Mouse (Mus musculus) testis, postnatal 14 days (tissue): ENCODE results near the gene Ccdc113.
A peak's percentile ranks its signal among the peaks of the same experiment; 100 is the strongest.

Experiments
- DNase-seq: peaks from one replicate; pipeline ENCODE4 v3.0.0; 2021; ENCODE audit warnings: low spot score

The Ccdc113 gene

GRCm38 (mm10) chr8:95539487-95539886 is 5.6 kb downstream of the Ccdc113 start:
- no peak for DNase-seq

DNA sequence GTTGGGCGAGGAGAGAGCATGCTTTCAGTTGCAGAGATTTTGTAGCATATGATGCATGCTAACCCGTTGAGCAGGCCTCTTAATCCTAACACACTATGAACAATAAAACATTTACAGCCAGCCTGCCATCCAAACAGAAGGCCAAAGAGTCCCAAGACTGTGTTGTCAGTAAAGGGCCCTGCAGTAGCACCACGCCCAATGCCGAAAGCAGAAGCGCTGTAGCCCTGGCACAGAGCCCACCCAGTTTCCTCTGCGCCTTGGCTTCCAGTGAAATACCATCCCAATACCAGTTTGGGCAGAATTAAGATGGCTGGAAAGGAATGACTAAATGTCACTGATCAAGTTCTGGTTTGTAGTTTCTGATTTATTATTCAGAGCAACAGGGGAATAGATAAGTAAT is 8.3 kb downstream of the Ccdc113 start:
- no peak for DNase-seq

DNA sequence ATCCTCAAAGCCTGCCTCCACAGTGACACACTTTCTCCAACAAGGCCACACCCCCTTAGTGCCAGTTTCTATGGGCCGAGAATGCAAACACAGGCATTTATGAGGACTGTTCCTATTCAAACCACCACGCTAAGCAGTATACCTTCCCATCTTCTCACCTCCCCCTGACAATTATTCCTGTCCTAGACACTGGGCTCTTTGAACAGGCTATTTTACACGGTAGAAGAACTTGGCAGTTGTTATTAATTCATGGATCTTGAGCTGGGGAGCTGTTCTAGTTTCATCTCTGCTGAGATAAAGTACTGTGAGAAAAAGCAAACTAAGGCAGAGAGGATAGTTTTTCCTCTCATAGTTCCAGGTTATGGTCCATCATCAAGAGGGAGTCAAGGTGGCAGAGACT is 9.2 kb downstream of the Ccdc113 start:
- DNase-seq: no peak

DNA sequence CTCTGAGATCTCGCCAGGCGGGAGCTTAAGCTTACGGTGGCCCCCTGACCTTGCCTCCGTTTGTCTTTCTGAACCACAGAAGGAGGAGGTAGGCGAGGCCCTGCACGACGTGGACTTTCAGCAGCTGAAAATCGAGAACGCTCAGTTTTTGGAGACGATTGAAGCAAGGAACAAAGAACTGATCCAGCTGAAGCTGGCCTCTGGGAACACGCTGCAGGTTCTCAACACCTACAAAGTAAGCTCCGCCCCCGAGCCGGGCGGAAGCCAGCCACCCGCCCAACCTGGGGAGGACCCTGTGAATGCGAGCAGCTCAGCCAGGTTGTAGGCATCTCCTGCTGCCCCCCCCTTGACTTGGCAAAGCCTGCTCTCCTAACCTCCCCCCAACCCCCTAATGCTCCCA is 11.9 kb downstream of the Ccdc113 start:
- DNase-seq: peak; percentile 31

DNA sequence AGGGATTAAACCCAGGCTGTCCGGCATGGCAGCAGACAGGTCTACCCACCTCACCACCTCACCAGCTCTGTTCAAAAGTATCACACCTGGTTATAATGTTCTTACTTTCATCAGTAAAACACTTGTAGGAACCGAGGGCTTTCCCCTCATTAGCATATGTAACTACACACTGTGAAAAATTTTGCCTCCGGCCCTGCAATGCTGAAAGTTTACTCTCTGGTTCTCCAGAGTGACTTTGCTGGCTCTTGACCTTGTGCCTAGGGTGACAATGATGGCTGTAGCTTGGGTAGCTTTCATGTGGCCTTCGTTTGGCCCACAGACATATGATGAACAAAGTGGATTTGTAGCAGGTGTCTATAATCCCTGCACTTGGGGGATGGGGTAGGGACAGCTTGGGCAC is 13.1 kb downstream of the Ccdc113 start:
- no peak for DNase-seq

- no peak for DNase-seq
These were observed 14.0 kb downstream of the Ccdc113 start for GRCm38 (mm10) chr8:95547931-95548330.

DNA sequence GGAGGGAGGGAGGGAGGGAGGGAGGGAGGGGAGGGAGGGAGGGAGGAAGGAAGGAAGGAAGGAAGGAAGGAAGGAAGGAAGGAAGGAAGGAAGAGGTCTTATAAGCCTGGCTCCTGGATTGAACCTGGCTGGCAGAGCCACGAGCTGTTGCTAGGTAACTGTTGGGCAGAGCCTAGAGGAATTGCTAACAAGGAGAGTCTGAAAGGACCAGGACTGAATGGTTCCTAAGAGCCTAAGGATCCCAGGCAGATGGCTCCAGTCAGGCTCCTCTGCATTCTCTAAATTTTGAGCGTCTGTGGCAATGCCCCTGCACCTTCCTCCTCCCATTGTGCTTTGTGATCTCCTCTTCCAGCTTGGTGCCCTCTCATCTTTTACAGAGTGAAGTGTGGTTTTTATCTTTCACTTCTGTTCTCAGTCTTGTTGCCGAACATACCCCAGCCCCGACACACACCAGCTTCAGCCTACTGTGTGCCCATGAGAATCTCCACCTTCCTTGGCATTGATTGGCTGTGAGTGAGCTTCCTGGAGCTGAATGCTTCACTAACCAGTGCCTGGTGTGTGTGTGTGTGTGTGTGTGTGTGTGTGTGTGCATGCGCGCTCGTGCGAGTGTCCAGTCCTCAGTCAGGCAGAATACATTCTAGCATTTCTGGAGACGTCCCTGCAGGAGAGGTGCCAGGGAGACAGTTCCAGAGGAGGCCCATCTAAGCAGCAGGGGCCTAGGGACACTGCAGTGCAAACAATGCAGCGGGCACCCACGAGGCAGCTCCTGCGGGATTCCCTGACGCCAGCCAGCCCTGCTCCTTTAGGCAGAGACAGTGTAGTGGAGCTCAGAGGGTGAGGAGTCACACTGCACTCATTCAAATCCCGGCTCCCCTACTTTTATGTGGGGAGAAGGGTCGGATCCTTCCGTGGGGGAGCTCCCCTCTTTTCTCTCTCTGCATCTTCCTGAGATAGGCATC is 16.3 kb downstream of the Ccdc113 start:
- no peak for DNase-seq

- no peak for DNase-seq
These were observed 17.7 kb downstream of the Ccdc113 start for GRCm38 (mm10) chr8:95551577-95551976.

- no peak for DNase-seq
These were observed 22.1 kb downstream of the Ccdc113 start for GRCm38 (mm10) chr8:95555963-95556362.

GRCm38 (mm10) chr8:95566217-95566616 is 32.3 kb downstream of the Ccdc113 start:
- no peak for DNase-seq

DNA sequence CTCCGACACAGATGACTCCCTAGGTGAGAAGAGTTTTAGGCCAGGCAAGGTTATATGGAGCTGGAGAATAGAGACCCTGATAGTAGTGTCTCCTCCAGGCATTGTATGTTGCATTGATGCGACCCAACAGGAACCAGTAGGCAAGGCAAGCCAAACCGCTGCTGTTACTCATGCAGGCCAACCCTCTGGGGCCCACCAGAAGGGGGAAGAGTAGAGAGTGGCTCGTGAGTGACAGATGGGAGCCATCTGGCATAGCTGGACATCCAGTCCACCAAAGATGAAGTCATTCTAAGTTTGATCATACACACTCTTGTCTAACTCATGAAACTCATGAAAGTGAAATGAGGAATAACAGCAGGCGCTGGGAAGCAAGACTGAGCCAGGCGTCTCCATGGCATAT is 32.9 kb downstream of the Ccdc113 start:
- no peak for DNase-seq

GRCm38 (mm10) chr8:95573146-95573545 is 39.3 kb downstream of the Ccdc113 start:
- no peak for DNase-seq

DNA sequence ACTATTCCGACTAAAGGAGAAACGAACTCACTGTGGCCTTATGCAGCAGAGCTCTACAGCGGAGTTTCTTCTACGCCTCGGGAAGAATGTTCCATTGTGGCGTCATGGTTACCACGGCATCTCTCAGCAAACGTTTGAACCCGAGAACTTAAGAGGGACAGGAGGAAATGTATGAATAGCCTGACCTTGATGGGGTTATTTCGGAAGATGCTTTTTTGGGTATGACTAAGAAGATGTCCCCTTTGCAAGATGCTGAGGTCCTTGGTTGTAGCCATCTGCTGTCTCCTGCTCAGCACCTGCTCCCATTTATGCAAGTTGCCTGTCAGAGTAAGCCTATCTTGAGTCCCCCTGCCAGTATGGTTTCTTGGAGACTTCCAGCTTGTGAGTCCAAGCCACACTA is 42.4 kb downstream of the Ccdc113 start, which contains the start of gene Prss54:
Gene Prss54, minus strand, starts transcription at position 101 of the 400 bp plus-strand sequence.
- DNase-seq: no peak

DNA sequence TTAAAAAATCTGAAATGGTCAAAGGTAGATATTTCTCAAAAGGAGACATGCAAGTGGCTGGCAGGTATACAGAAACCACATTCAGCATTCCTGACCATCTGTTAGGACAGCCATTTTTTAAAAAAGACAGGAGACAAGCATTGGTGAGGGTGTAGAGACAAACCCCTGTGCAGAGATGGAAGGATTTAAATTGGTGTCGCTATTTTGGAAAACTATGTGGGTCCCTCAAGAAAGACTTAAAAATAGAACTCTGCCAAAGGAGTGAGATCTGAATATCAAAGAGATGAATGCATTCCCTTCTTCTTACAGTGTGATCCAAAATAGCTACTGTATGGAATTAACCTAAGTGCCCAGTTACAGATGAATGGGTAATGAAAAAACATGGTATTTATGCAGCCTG is 53.5 kb downstream of the Ccdc113 start:
- DNase-seq: no peak

- no peak for DNase-seq
These were observed 55.4 kb downstream of the Ccdc113 start for GRCm38 (mm10) chr8:95589282-95589681.

DNA sequence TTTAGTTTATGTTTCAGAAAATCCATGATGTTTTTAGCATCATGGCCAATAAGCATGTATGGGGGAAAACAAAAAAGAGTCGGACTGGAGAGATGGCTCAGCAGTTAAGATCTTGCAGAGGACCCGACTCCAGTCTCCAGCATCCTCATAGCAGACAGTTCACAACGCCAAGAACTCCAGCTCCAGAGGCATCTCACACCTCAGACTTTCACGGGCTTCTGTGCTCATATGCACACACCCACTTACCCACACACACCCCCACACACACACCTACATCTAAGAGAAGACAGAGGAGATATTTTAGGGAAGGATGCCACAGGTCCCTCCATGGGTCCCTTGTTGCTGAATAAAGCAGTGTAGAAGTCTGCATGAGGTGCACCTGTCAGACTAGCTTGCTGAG is 56.7 kb downstream of the Ccdc113 start:
- DNase-seq: no peak

DNA sequence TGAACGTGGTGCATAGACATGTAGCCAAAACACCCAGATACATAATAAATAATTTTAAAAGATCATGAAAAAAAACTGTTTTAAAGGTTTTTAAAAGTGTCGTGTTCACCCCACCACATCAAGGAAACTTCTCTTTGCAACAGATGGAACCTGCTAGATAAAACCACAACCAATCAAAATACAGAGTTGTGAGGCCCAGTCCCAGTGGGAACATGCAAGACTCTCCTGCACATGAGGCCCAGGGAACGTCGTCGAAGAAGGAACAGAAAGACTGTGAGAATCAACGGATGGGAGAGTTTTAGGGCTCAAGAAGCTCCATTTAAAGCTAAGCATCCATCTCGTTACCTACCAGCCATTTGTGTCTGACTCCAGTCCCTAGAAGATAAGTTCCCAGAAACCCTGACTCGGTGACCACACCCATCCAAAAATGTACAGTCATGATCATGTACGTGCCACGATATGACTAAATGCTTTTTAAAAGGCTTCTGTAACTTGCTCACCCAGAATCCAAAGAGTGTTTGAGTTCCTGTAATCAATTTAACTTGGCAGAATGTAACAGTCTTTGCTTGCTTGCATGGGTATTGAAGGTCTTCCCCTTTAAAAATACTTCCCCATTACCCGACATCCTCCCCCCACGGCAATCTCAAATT is 58.4 kb downstream of the Ccdc113 start:
- DNase-seq: no peak

- DNase-seq: no peak
These were observed 59.8 kb downstream of the Ccdc113 start for GRCm38 (mm10) chr8:95593439-95594393.

DNA sequence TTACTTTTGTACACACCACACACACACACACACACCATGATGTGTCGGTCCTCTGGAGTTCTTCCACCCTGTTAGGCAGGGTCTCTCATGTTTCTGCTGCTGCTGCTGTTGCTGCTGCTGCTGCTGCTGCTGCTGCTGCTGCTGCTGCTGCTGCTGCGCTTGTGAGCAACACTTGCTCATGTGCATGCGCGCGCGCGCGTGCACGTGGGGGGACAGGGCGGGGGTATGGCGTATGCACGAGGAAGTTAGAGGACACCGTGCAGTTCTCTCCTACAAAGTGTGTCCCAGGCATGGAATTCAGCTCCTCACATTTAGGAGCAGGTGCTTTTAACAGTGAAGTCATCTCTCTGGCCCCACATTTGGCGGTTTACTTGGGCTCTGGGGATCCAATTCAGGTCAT is 61.2 kb downstream of the Ccdc113 start:
- DNase-seq: no peak

- DNase-seq: no peak
These were observed 63.0 kb downstream of the Ccdc113 start for GRCm38 (mm10) chr8:95596841-95597241.

- peak; percentile 68 for DNase-seq
These were observed 66.0 kb downstream of the Ccdc113 start for GRCm38 (mm10) chr8:95599861-95600260.

DNA sequence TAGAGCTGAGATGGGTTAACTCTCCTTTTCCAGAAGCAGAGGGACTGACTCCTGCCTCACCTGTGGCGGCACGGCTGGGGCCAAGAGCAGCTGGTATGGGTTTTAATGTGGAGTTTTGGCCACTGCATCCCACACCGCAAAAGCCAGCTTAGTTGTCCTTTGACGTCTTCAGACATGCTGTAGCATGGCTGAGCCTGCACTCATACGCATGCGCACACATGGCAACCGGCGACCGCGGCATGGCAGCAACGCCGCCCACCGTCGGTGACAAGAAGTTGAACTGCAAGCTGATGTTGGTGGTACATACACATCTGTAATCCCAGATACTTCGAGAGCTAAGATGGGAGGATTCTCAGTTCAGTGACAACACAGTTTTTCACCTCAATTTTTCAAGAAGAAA is 67.4 kb downstream of the Ccdc113 start:
- DNase-seq: peak; percentile 24
